Mouse (Mus musculus): ENCODE measurements around the gene Ly75.
A peak's percentile ranks its signal among the peaks of the same experiment; 100 is the strongest.

The Ly75 gene

GRCm38 (mm10) chr2:60382858-60383669 lies at the start of gene Ly75:
Ly75 (minus strand) TSS chr2:60383303.
- DNase-seq (ENCODE audit: inconsistent age in 2 of 2, low spot score in 1 of 2), result peak; percentile 86 to 95

GRCm38 (mm10) chr2:60430315-60431021 lies 47.4 kb upstream of the Ly75 start:
- DNase-seq (ENCODE audit: inconsistent age in 2 of 2, low spot score in 1 of 2), result no peak

DNA sequence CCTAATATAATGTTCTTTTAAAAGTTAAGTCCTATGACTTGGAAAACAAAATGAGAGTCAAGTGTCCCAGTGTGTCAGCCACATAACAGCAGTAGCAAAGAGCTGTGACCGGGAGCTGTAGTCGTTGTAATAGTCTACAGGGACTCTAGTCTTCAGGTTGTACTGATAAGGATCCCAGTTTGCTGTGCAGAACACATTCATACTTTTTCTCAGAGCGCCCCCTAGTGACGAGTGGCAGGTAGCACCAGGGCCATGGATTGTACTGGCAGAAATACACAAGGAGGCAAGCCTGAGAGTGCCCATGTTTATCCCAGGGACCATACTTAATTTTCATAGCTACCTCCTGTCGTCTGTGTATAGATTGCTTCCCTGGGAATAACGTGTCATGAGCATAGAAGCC lies 35.0 kb upstream of the Ly75 start:
- peak; percentile 57 to 93 for DNase-seq (ENCODE audit: inconsistent age in 2 of 2, low spot score in 1 of 2)

- DNase-seq (ENCODE audit: inconsistent age in 2 of 2, low spot score in 1 of 2), result no peak
Measured at GRCm38 (mm10) chr2:60414334-60414733, 31.2 kb upstream of the Ly75 start.

DNA sequence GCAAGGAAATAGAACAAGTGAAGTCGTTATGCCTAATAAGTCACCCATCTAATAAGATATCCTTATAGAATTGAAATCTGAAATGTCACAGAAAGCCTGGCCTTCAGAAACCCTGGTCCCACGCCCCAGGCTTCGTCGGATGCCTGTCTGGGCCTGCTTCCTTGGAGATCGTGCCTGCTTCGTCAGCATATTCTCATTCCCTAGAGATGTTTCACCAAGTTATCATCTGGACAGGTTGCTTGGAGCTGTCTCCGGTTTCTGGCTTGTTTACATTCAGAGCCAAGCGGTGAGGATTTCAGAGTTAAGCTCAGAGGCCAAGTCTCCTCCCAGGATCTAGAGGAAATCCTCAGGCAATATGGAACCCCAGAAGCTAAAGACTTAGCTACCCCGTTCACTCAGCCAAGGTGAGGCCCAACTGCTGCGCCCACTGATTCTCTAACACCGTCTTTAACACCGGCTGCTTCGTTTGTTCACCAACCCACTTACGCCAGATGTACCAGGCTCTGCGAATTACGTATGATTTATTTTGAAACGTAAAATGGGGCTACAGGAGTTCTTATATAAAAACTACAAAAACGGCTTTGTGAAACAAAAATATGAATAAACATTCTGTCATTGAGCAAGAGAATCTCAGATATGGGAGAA lies 30.0 kb upstream of the Ly75 start:
- DNase-seq (ENCODE audit: inconsistent age in 2 of 2, low spot score in 1 of 2), result no peak

DNA sequence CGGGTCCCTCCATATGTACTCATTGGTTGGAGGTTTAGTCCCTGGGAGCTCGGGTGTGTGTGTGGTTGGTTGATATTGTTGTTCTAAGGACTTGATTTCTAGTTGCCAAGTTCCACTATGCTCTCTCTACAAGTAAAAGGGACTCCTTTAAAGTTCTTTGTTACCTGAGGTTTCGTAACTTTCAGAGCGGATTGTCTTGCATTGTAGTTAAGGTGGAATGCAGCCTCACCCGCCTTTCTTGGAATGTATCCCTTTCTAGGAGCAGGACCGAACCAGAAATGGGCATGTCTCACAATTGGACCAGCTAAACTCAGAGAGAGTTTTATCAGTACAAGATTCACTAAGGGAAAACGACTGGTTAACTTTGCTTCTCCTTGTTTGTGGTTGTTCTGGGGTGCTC lies 28.1 kb upstream of the Ly75 start:
- no peak for DNase-seq (ENCODE audit: inconsistent age in 2 of 2, low spot score in 1 of 2)

DNA sequence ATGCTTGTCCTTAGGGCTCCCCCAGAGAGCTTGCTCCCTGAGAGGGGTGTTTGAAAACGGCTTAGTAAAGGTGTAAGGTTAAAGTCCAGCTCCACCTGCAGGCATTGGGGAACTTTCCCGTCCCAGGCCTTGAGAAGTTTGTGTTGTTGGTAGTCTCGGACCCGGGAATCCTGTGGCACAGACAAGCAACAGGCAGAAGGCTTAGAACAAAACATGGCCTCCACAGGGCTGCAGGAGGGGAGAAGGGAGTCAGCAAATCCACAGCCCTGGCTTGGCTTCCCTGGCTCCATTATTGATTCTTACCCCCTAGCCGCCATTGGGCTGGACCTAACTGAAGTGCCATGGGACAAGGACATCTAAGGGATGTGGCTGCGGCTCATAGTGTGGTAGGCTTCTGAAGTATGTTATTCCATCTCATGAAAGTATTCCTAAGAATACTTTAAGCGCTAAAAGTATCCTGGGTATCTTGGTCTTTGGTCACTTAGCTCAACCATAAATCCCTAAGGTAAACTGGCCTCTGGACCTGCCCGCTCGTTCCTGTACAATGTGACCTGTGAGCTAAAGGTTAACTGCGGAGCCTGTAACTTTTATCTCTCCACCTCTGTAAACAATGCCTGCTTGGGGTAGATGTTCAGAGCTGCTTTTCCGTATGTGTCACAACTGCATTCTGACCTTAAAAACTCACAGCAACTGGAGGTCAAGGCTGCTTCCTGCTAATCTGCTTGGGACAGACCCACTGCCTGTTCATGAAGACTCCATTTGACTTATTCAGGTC lies 27.1 kb upstream of the Ly75 start:
- peak in 1 of 2 experiments; percentile 55 for DNase-seq (ENCODE audit: inconsistent age in 2 of 2, low spot score in 1 of 2)

DNA sequence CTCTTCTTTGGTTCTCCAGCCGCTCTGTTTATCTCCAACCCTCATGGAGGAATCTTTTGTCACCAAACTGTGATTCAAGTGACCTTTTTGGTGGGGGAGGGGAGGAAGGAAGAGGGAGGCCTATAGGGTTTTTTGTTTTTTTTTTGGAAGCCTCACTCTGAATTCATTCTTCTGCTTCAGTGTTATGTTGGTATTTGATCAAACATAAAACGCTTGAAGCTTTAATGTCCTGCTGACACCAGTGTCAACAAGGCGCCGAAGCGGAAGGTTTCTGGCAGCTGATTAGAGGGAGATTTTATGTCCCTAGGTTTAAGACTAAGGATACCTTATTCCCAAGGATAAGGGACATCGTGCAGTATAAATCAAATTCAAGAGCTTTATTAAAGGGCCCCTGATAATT lies 26.1 kb upstream of the Ly75 start:
- DNase-seq (ENCODE audit: inconsistent age in 2 of 2, low spot score in 1 of 2), result no peak

- DNase-seq (ENCODE audit: inconsistent age in 2 of 2, low spot score in 1 of 2), result no peak
Measured at GRCm38 (mm10) chr2:60407387-60407786, 24.3 kb upstream of the Ly75 start.

DNA sequence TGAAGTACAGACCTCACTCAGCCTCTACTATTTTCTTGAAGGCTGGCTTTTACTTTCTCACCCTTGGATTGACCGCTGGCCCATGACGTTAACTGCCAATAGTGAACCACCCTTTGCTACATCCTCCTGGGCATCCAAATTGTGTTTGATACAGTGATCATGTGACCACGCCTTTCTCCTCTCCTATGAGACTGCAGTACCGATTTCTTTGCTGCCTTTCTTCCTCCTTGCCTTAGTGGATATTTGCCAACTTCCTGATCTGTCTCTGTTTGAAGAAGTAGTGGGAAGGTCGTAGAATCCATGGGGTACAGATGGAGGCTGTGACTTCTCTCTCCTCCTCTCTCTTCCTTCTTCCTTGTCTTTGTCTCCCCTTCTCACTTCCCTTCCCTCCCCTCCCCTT lies 22.3 kb upstream of the Ly75 start:
- no peak for DNase-seq (ENCODE audit: inconsistent age in 2 of 2, low spot score in 1 of 2)

DNA sequence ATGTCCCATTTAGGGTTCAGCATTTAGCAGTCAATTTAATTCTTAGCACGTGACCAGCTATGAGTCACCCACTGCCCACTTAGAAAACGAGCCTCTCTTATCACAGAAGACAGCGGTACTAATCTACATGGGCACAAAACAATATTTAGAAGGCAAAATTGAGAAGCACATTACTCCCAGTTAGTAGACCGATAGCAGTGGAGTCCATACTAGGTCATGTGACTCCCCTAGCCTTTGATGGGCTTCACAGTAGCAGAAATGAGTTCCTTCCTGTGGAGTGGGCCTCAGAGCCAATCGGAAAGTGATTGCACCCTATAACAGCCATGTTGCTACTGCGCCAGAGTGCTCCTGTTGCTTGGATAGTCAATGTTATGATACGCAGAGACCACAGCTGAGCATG lies 21.7 kb upstream of the Ly75 start:
- DNase-seq (ENCODE audit: inconsistent age in 2 of 2, low spot score in 1 of 2), result no peak

- no peak for DNase-seq (ENCODE audit: inconsistent age in 2 of 2, low spot score in 1 of 2)
Measured at GRCm38 (mm10) chr2:60401694-60402093, 18.6 kb upstream of the Ly75 start.

GRCm38 (mm10) chr2:60393786-60394185 lies 10.7 kb upstream of the Ly75 start:
- DNase-seq (ENCODE audit: inconsistent age in 2 of 2, low spot score in 1 of 2), result no peak

DNA sequence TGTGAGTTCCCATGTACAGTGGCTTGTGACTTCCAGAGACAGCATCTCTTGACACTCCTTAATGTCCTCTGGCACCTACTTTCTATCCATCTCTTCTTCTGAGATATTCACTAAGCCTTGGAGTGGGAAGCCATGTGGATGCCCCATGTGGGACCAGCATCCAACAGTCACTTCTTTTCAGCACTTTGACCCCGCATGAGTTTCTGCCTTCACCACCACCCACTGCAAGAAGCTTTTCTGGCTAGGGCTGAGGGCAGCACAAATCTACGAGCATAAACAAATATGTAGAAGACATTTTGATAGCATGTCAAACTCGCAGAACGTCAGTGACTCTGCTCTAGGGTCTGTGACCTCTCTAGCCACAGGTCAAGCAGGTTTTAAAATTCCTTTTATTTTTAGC lies 9.2 kb upstream of the Ly75 start:
- DNase-seq (ENCODE audit: inconsistent age in 2 of 2, low spot score in 1 of 2), result no peak

GRCm38 (mm10) chr2:60387363-60387762 lies 4.3 kb upstream of the Ly75 start:
- DNase-seq (ENCODE audit: inconsistent age in 2 of 2, low spot score in 1 of 2), result no peak

DNA sequence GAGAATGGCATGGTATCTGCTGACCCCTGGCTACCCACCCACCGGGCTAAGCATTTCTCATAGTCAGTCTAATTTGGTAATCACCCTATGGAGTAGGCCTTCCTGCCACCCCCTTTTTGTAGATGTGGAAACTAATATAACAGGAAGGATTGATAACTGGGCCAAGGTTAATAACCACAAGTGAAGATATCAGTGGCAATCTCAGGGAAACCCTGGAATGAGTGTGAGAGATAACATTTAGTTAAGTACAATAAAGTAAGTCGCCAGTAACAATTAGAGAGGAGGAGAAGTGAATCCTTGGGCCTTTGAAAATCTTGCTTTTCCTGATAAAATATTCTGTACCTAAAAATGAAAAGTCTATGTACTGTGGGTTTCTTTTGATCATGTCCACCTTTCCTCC lies 3.7 kb upstream of the Ly75 start:
- no peak for DNase-seq (ENCODE audit: inconsistent age in 2 of 2, low spot score in 1 of 2)

DNA sequence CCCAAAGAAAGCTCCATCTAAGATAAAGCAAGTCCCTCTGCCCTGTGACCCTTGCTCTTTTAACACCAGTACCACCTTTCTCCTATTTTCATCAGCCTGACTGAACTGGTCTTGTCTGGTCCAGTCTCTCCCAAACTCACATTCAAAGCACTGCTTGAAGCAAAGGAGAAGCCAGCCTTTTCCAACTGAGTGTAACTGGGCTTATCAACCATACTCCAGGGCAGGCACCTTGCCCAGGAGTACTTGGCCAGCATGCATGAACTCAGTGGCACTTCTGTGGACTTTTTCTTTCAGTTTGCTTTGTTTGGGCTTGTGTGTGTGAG lies 1.6 kb upstream of the Ly75 start:
- DNase-seq (ENCODE audit: inconsistent age in 2 of 2, low spot score in 1 of 2), result no peak

DNA sequence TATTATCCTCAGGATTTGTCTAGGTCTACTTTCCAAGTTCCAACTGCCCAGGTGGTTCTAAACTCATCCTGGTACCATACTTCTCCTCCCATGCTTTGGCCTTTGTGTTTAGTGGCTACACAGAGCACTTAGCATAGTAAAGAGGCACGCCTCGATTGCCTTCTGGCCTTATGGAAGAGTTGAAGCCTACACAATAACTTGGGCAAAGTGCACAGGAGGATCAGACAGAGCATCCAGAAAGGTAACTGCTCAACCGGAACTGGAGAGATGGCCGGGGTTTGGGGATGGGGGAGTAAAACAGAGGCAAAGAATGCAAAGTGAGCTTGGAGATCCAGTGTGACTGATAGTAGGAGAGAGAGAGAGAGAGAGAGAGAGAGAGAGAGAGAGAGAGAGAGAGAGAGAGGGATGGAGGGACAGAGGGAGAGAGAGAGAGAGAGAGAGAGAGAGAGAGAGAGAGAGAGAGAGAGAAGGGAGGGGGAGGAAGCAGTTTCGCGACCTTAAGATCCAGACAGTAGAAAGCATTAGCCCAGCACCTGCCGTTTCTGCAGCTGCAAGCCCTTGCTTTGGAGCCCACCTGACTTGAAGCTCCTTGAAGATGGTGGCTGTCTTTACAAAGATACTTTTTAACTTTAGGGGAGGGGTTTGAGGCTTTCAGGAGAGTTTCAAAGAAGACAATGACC lies 1.1 kb upstream of the Ly75 start:
- no peak for DNase-seq (ENCODE audit: inconsistent age in 2 of 2, low spot score in 1 of 2)

GRCm38 (mm10) chr2:60382346-60382745 lies 757 bp downstream of the Ly75 start:
- DNase-seq (ENCODE audit: inconsistent age in 2 of 2, low spot score in 1 of 2), result no peak

- no peak for DNase-seq (ENCODE audit: inconsistent age in 2 of 2, low spot score in 1 of 2)
Measured at GRCm38 (mm10) chr2:60377260-60377659, 5.8 kb downstream of the Ly75 start.

- no peak for DNase-seq (ENCODE audit: inconsistent age in 2 of 2, low spot score in 1 of 2)
Measured at GRCm38 (mm10) chr2:60375608-60376107, 7.4 kb downstream of the Ly75 start.

Data from adrenal gland, adult (tissue).